Mouse (Mus musculus) left cerebral cortex, postnatal 14 days (tissue): ENCODE results near the gene Lrp11. TPM values are rescaled to one million over a fixed set of nuclear protein-coding genes. Genes with fewer than 3 reads are reported as not detected.
A peak's percentile ranks its signal among the peaks of the same experiment; 100 is the strongest.

Experiments used
- DNase-seq, 2 experiments: peaks; one replicate each; pipeline ENCODE4 v3.0.0; 2021 to 2022; ENCODE audit warnings: low spot score in 2 of 2, mixed read lengths in 1 of 2
- intact Hi-C: fragments of 180-260 bp; cut with DNase I; formaldehyde crosslinking; loops from one replicate; pipeline ENCODE4 v1.15.1; 2025
- total RNA-seq, 2 experiments: library from RNA; stranded (reverse); gene quantifications; 2 replicates each; pipeline ENCODE4 v1.2.3; 2021

Lrp11 gene
- total RNA-seq, 2 experiments from 2014 or later: 133 to 139 TPM

DNA sequence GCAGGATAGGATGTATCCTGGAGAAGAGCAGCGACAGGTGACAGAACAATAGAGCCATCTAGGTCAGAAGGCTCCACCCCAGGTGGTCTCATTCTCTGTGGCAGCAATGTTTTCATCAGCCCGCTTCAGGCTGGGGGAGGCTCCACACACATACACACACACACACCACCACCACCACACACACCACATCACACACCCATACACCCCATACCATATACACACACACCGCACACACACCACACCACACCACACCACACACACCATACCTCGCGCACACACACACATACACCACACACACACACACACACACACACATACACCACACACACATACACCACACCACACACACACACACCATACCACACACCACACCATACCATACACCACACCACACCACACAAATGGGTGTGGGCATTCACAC is 30.2 kb downstream of the Lrp11 start:
- no peak for DNase-seq

DNA sequence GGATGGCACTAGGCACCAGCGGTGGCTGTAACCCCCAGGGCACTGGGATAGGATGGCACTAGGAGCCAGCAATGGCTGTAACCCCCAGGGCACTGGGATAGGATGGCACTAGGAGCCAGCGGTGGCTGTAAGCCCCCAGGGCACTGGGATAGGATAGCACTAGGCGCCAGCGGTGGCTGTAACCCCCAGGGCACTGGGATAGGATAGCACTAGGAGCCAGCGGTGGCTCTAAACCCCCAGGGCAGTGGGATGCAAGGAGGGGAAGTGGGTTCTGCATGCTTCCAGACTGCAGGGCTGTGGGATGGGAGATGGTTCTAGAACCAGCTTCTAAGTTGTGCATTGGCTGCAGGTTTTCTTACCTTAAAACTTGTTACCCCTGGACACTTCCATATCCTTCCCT is 31.1 kb downstream of the Lrp11 start:
- DNase-seq: no peak
- intact Hi-C loops: no loop called here

More for the DNA sequence above, 30.2 kb downstream of the Lrp11 start:
- intact Hi-C loops: no loop called here

DNA sequence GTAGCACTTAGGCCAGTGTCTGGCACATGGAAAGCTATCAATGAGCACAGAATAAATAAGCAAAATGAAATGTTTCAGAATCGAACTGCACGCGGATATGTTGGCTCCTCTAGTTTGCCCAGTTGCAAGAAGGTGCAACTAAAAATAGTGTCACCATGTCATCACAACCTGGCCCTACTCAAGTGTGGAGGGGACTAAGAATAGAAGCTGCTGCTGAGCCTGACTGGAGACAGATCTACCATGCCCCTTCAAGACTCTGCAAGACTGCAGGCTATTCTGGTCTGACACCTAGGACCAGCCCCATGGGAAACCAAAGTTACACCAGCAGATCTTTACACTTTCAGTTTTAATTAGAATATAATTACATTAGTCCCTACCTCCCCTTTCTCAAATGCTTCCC is 32.8 kb downstream of the Lrp11 start:
- DNase-seq: no peak
- intact Hi-C loops: no loop called here

DNA sequence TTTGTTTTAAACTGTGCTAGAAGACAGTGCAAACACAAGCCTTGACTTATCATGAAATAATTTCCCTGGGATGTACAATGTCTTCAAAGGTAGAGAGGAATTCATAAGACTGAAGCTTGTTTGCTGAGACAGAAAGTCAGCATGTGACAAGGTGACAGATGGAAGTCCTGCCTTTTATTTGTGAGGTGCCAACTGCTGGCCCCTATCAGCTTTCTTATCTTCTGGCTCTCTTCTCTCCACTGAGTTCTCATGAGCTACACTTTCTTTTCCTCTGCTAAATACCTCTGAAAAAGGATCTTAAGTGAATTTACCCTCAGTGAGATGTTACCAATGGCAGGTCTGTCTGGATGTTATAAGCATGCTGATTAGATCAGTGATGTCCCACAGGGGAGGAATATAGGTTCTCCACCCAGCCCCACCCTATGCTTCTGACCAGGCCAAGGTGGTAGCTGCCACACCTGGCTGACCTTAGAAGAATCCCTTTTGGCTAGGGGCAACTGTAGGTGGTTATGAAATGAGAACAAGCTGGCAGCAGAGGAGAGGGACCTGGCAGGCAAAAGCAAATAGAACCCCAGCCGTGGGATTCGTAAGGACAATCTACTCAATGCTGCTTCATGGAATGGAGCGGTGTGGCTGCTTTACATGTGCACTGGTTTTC is 34.4 kb downstream of the Lrp11 start:
- intact Hi-C loops: no loop called here
- DNase-seq: no peak

DNA sequence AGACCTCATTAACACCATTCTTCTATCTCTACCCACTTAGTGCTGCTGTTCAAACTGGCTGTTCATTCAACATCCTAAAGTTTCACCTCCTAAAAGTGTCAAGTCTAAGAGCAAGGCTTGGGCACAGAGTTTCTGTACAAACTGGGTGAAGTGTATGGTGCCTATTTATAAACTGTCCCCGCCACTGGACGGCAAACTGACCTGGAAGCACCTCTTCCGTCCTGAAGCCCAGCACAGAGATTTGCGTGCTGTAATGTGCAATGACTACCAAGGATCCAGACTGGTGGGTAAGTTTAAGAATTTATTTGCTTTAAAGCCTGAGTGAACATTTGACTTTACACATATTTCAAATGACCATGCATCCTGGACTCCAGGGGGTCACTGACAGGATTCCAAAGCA is 39.5 kb downstream of the Lrp11 start:
- intact Hi-C loops: no loop called here
- DNase-seq: no peak

DNA sequence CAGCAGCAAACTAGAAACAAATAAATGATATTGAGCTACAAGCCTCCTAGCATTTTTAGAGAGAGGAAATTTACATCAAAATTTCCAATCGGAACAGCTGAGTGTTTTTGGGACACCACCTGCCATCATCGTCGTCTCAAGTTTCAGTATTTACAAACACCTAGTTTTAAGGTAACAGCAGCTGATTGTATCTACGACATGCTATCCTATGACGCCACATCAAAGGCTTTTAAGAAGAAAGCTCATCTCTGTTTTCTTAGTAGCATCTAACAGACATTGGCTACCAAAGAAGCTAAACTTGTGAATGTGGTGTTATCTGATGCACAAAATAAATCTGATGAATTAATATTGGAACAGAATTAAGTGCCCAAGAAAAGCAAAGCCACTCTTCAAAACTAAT is 40.7 kb downstream of the Lrp11 start:
- no peak for DNase-seq
- intact Hi-C loops: no loop called here

DNA sequence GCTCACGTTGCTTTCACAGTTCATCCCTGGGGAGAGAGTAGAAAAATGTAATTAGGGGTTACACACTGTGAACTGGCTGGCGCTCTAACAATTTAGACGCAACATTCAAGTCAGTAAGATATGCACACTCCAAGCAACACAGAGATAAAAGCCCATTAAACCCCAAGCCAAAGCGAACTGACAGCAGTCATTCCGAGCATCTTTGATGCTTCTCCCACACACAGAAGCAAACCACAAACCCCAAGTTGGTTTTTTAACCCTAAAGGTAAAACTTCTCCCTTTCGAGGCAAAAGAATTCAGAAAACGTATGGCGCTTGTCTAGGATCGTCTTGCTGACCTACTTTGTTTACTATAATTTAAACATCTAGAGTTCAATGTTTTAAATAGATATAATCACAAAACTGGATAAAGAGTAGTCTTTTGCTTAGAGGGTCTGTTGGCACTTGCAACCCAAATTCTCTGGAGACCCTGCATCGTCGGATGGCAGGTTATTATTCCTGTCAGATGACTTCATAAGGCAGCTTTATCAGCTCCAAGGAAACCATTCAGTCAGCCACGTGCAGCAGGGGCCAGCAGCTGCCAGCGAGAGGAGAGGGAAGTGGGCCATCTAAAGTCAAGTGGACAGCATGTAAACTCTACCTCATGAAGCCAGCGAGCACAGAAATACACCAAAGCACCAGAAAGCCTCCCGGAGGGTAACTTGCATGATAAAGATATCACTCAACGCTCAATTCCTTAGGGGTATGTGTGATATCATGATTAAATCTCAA is 41.5 kb downstream of the Lrp11 start:
- DNase-seq: no peak
- intact Hi-C loops: no loop called here

DNA sequence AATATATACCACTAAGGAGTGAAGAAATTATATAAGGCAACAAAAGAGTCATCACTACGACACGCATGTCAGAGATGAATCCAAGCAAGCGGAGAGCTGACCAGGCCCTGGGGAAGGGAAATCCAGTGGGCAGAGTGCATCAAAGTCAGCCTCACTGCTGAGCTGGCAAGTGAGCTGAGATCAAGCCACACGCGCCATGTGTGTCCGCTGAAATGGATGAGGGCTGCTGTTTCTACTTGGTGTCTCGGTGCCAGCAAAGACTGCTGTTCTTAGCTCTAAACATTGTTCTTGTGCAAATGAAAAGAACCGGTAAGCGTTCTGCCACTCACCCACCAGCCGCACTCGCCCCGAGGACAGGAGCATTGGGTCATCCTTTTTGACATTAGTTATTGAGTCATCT is 50.8 kb downstream of the Lrp11 start:
- DNase-seq: no peak

DNA sequence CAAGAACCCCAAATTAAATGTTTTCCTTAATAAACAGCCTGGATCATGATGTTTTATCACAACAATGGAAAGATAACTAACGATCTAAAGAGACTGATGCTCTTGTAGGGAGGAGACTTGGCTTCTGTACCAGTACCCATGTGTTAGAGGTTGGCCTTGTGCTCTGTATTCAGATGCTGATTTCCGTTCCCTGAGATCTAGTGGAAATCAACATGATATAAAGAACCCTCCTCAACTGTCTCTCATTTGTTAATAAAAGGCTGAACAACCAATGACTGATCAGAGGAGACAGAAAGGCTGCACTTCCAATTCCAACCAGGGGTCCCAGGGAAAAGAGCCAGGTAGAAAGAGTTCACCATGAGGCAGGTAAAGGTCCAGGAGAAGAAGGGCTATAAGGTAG is 56.3 kb downstream of the Lrp11 start:
- intact Hi-C loops: no loop called here
- DNase-seq: no peak

More for the DNA sequence above, 50.8 kb downstream of the Lrp11 start:
- intact Hi-C loops: no loop called here

DNA sequence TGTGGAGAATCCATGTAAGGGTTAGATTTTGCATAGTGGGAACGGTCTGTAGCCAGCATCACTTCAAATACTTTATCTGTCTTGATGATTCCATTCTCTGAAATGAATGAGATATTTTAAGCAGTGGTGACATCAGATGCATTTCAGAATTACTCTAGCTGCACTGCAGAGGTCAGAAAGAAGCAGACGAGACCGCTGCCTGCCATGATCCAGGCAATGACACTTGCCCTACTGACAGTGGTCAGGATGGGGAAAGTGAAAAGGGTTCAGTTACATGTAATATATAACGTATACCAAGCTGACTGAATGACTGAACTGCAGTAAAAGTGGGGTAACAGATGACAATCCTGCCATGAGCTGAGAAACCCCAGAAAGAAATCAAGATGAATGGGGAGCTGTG is 59.5 kb downstream of the Lrp11 start:
- intact Hi-C loops: no loop called here

DNA sequence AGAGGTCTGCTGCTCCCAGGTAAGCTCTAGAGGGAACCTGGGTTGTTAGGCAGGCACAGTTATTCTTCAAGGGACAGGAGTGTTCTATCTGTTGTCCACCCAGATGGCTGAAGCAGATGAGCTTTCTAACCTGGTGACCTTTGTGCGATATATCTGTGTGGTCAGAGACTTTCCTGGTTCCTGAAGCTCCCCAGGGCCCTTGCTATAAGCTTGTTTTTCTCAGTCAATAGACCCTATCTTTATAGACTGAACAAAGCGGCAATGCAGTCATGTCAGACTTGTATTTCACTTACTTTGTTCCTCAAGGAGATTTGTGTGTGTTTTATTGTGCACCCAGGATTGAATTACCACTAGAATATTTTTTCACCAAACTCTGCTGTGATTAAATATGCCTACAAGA is 61.5 kb downstream of the Lrp11 start:
- no peak for DNase-seq
- intact Hi-C loops: no loop called here

More for the DNA sequence above, 59.5 kb downstream of the Lrp11 start:
- DNase-seq: no peak

DNA sequence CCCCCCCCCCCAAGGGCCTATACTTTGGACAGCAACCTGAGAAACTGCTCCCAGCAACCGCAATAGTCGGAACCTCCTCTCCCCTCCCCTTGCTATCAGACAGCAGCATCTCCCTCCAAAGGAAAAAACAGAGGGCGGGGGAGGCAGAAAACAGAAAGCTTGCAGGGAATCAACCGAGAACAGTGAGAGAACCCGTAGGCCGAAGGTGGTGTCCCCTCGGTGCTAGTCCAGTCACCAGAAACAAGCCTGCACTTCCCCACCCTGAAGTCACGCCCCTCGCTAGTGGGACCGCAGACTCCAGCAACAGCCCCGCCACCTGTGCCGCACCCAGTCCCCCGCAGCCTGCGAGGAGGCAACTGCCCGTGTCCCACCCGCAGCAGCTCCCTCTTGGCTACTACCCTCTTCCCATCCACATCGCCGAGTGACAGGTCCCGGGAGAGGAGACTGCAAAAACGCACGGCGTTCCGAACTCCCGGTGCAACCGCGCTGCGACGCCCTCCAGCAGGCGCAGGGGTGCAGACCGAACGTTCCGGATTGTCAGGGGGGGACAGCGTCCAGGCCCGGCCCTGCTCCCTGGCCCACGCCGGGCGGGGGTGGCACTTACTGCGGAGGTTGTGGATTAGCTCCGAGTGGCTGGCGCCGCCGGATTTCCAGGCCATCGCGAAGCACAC is 73.0 kb downstream of the Lrp11 start:
- intact Hi-C loops: no loop called here
- no peak for DNase-seq

DNA sequence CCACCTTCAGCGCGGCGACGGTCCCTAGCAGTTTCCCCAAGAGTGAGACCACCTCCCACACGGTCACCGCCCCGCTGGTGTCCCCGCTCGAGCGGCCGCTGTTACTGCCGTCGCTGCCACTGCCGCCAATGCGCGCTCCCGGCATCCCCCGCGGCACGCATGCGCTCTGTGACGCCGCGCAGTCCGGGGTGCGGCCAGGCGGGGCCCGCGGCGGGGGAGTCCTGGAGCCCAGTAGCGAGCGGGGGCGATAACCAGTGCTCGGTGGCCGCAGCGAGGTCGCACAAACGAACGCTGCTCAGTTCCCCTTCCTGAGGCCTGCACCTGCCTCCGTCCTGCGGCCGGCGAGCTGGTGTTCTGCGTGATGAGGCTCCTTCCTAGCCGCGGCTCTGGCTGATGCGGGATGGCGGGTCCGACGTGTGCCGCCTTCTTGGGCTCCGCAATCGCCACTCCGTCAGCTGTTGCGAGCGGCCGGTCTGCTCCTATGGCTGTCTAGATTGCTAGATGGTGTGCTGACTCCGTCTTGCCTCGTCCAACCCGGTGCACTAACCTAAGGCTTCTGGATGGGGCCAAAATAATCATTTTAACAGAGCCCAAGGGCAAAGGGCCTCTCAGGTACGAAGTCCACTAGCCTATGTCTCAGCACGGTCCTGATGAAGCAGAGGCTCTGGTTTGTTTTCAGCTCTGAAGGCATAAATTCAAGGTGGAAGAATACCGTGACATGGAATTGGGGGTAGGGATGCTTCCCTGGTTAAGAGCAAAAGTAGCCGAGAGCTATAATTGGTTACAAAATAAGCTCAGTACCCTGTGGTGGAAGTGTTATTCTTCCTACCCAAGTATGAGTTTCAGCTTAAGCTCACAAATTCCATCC is 73.8 kb downstream of the Lrp11 start:
- intact Hi-C loops: no loop called here
- DNase-seq: peak; percentile 90 to 92

DNA sequence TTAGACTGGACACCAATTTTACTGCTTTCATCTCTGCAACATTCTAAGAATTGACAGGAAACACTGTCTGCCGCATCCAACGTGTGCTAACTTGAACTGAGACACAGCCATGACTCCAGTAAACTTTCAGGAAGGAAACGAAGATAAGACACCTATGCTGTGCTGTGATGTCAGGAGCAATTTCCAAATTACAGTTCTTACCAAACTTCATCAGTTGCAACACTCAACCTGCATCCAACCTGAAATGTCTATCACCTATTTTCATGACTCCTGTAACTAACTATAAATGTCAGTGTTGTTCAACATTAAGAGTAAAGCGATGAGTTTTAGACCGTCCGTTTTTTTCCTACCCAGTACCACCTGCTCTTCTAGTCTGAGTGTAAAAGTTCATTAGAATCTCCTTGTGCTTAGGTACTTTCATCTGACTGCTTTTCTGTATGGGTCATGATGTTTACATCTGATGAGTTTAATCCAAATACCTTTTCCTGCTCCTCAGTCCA is 74.5 kb downstream of the Lrp11 start:
- no peak for DNase-seq
- intact Hi-C loops: no loop called here

DNA sequence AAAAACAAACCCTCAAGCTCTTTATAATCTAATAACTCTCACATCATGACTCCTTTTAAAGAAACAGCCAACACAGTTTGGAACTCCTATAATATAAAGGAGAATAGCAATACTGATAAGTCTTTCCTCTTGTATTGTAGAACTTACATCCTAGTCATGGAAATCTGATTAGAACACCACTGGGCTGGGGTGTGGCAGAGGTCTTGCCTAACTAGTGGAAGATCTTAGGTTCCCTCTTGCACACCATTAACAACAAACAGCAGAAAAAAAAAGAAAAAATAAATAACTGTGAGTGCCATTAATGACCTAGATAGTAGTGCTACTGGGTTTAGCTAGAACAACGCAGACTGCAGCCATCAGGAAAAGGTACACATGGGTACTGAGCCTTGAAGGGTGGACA is 75.3 kb downstream of the Lrp11 start:
- intact Hi-C loops: no loop called here
- no peak for DNase-seq

DNA sequence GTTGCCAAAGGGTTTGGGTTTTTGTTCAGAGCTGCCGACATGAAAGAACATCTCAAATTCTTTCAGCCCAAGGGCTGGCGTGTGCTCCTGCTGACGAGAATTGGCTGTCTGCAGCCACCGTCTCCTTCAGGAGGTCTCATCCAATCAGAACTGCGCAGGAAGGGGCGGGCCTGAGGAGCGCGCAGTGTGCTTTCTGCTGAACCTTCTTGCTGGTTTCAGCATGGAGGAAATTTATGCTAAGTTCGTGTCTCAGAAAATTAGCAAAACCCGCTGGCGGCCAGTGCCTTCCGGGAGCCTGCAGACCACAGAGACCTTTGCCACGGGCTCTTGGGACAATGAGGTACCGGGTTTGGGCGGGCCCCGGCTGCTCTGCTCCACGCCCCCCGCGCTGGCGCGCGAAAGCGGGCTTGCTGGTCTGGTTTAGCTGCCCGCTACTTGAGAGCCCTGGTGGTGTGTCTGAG is 77.8 kb downstream of the Lrp11 start, which contains the start of gene Nup43:
Gene Nup43 (plus strand): TSS at position 162 of the 461 bp plus-strand sequence.
- DNase-seq: peak; percentile 92 to 93
- intact Hi-C loops: no loop called here

DNA sequence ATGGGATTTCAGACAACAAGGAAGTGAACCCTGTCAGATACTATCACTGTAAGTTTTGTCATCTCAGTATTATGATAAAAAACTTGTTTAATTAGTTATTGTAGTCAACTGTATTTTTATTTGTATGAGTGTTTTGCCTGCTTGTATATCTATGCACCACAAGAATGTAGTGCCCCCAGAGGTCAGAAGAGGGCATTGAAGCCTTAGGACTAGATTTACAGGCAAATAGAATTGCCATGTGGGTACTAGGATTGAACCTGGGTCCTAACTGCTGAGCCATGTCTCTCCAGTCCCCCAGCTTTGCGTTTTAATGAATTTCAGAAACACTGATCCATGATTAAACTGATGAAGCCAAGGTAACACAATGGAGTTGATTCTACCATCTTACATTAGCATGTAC is 84.1 kb downstream of the Lrp11 start:
- intact Hi-C loops: no loop called here
- DNase-seq: peak in 1 of 2 experiments; percentile 38
